Mouse (Mus musculus) cerebral cortex, adult 2 months (tissue): ENCODE measurements around the gene Ep400.

ENCODE experiments used
- WGBS: fragments of 180-500 bp; shearing (Covaris S2); methylation state at CpG from one replicate; pipeline ENCODE4 v1.1.7; 2018; 5-methylcytosine and 5-hydroxymethylcytosine counted together

Gene Ep400

GRCm38 (mm10) chr5:110770448-110771158, at the start of gene Ep400:
Gene Ep400, minus strand, starts transcription at chr5:110770717.
- under 1% methylated on average over 83 of the region's 83 CpGs for WGBS

- WGBS, result under 1% methylated on average over 80 of the region's 80 CpGs
Observed at GRCm38 (mm10) chr5:110809667-110810325, 39.3 kb upstream of the Ep400 start, which contains the start of gene Ulk1. Gene Ulk1, minus strand, starts transcription at chr5:110810097.

GRCm38 (mm10) chr5:110808821-110809666, 38.5 kb upstream of the Ep400 start:
- WGBS, result under 1% methylated on average over 27 of the region's 27 CpGs

- 3% methylated on average over 14 of the region's 14 CpGs for WGBS
Observed at GRCm38 (mm10) chr5:110808061-110808631, 37.6 kb upstream of the Ep400 start.

GRCm38 (mm10) chr5:110807453-110807852, 36.9 kb upstream of the Ep400 start:
- 68% methylated on average over 4 of the region's 4 CpGs for WGBS

GRCm38 (mm10) chr5:110806676-110807075, 36.2 kb upstream of the Ep400 start:
- 88% methylated on average over 1 of the region's 1 CpGs for WGBS

- 89% methylated on average over 4 of the region's 4 CpGs for WGBS
Observed at GRCm38 (mm10) chr5:110806154-110806553, 35.6 kb upstream of the Ep400 start.

- 90% methylated on average over 7 of the region's 7 CpGs for WGBS
Observed at GRCm38 (mm10) chr5:110804012-110804743, 33.7 kb upstream of the Ep400 start.

GRCm38 (mm10) chr5:110802186-110802585, 31.7 kb upstream of the Ep400 start:
- WGBS, result 45% methylated on average over 4 of the region's 4 CpGs

GRCm38 (mm10) chr5:110801036-110801624, 30.6 kb upstream of the Ep400 start:
- 86% methylated on average over 3 of the region's 3 CpGs for WGBS

- WGBS, result 64% methylated on average over 4 of the region's 4 CpGs
Observed at GRCm38 (mm10) chr5:110797696-110798095, 27.2 kb upstream of the Ep400 start.

- 86% methylated on average over 7 of the region's 7 CpGs for WGBS
Observed at GRCm38 (mm10) chr5:110794363-110794762, 23.8 kb upstream of the Ep400 start.

- WGBS, result 58% methylated on average over 5 of the region's 5 CpGs
Observed at GRCm38 (mm10) chr5:110788684-110789083, 18.2 kb upstream of the Ep400 start.

GRCm38 (mm10) chr5:110786081-110786835, 15.7 kb upstream of the Ep400 start:
- WGBS, result 39% methylated on average over 11 of the region's 11 CpGs

GRCm38 (mm10) chr5:110783150-110783549, 12.6 kb upstream of the Ep400 start:
- 78% methylated on average over 8 of the region's 8 CpGs for WGBS

GRCm38 (mm10) chr5:110781529-110782238, 11.2 kb upstream of the Ep400 start:
- 70% methylated on average over 7 of the region's 7 CpGs for WGBS

GRCm38 (mm10) chr5:110780761-110781528, 10.4 kb upstream of the Ep400 start:
- 41% methylated on average over 10 of the region's 10 CpGs for WGBS

GRCm38 (mm10) chr5:110779998-110780760, 9.7 kb upstream of the Ep400 start, which contains the start of gene Pus1:
Gene Pus1, minus strand, starts transcription at chr5:110780659.
- WGBS, result under 1% methylated on average over 57 of the region's 57 CpGs
